Mouse (Mus musculus) gastrocnemius, adult 2 months (tissue): Measurements from ENCODE around the gene Abcb6. TPM values are rescaled to one million over a fixed set of nuclear protein-coding genes. Genes with fewer than 3 reads are reported as not detected.

ENCODE experiments used
- DNase-seq: peaks from one replicate; pipeline ENCODE4 v3.0.0; 2022
- H3K27ac ChIP-seq: fragments of 200-600 bp; 2 replicates; pipeline ENCODE4 v1.8.1; 2022; ENCODE audit warnings: mild to moderate bottlenecking
- H3K4me3 ChIP-seq: fragments of 200-600 bp; 2 replicates; pipeline ENCODE4 v1.8.1; 2022; ENCODE audit warnings: mild to moderate bottlenecking, moderate library complexity
- CTCF ChIP-seq: fragments of 200-600 bp; IDR thresholded peaks from 2 replicates; pipeline ENCODE4 v1.8.1; 2022; ENCODE audit warnings: antibody characterized with exemption, mild to moderate bottlenecking, moderate library complexity
- intact Hi-C: fragments of 180-260 bp; cut with DNase I; formaldehyde crosslinking; loops from one replicate; pipeline ENCODE4 v1.15.1; 2025
- total RNA-seq, 2 experiments: library from RNA; stranded (reverse); gene quantifications; 2 replicates each; pipeline ENCODE4 v1.2.3; 2021

Abcb6 gene
- total RNA-seq, 2 experiments from 2014 or later = 18.9 to 20.4 TPM

GRCm38 (mm10) chr1:75168093-75168471, 12.1 kb downstream of the Abcb6 start:
- intact Hi-C loops = no loop called here
- Histone ChIP-seq H3K27ac (peak overlapping the region; percentile 100), H3K4me3 (peak overlapping the region; percentile 84)
- DNase-seq = no peak
- no peak for TF ChIP-seq CTCF

GRCm38 (mm10) chr1:75160256-75160617, 20.0 kb downstream of the Abcb6 start:
- TF ChIP-seq CTCF = no peak
- Histone ChIP-seq H3K27ac (no peak overlapping the region), H3K4me3 (no peak overlapping the region)
- no peak for DNase-seq
- intact Hi-C loops = no loop called here

DNA sequence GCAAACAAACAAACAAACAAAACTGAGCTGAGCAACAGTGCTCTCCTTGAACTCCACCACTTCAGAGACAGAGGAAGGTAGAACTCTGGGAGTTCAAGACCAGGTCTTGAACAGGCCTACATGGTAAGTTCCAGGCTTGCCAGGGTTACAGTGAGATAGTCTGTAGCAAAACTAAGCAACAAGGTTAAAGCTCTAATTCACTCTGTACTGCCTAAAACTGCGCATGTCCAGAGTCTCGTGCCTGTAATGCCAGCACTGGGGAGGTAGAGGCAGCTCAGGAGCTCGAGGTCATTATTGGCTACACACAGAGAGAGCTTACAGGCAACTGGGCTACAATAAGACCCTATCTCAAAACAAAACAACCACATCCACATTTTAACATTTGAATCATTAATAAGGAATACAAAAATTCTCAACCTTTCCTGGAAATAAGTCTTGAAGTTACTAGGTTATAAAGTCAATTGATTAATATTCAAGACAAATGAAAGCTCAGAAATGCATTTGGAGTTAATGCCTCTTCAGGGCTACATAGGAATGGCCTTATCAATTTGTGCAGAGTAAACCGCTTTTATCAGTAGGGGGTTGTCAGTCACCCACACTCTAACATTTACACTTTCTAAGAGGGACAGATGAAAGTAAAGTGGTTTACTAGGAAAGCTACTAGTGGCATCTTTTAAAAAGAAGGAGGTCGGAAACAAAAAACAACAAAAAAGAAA, 20.5 kb downstream of the Abcb6 start:
- intact Hi-C loops = no loop called here

DNA sequence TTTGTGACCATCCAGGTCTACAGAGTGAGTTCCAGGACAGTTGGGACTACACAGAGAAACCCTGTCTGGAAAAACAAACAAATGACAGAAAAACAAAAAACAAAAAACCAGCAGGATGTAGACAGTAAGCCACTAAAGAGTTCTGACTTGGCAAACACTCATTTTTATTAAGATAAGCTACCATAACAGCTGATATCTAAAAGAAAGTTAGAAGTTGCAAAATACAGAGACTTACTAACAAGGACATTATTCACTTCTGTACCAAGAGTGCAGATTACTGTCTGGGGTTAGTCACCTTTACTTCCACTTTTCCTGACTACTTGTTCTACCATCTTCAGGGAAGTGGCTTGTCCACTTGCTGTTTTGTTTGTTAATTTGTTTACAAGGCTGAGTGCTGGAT, 21.2 kb downstream of the Abcb6 start:
- Histone ChIP-seq H3K4me3 (no peak overlapping the region), H3K27ac (no peak overlapping the region)
- intact Hi-C loops = no loop called here
- no peak for TF ChIP-seq CTCF
- no peak for DNase-seq

More for the DNA sequence above, 20.5 kb downstream of the Abcb6 start:
- DNase-seq = no peak
- TF ChIP-seq CTCF = no peak
- H3K27ac ChIP-seq = no peak overlapping the region
- H3K4me3 ChIP-seq = no peak overlapping the region

DNA sequence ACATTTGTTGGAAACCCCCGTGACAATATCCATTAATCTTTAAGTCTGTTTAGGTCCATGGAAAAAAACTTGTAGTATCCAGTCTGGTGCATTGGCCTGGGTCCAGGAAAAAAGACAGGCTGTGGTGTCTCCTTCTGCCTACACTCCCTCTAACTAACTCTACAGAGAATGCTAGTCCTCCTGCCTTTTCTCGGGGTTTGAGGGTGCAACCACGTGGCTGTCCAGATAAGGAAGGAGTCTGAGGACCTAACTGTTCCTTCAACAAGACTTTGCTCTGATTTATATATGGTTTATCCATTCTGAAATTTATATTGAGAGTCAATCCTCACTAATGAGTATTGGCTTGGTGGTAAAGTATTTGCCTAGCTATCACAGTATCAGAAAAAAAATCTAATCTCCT, 24.4 kb downstream of the Abcb6 start:
- Histone ChIP-seq H3K4me3 (no peak overlapping the region), H3K27ac (no peak overlapping the region)
- no peak for DNase-seq
- no peak for TF ChIP-seq CTCF
- intact Hi-C loops = no loop called here

- no peak overlapping the region for H3K27ac ChIP-seq
- intact Hi-C loops = no loop called here
- no peak overlapping the region for H3K4me3 ChIP-seq
- no peak for TF ChIP-seq CTCF
- no peak for DNase-seq
These were observed 31.5 kb downstream of the Abcb6 start for GRCm38 (mm10) chr1:75148727-75149126.

GRCm38 (mm10) chr1:75147411-75148135, 32.6 kb downstream of the Abcb6 start:
- DNase-seq = no peak
- intact Hi-C loops = no loop called here
- no peak overlapping the region for H3K4me3 ChIP-seq
- H3K27ac ChIP-seq = no peak overlapping the region
- no peak for TF ChIP-seq CTCF

DNA sequence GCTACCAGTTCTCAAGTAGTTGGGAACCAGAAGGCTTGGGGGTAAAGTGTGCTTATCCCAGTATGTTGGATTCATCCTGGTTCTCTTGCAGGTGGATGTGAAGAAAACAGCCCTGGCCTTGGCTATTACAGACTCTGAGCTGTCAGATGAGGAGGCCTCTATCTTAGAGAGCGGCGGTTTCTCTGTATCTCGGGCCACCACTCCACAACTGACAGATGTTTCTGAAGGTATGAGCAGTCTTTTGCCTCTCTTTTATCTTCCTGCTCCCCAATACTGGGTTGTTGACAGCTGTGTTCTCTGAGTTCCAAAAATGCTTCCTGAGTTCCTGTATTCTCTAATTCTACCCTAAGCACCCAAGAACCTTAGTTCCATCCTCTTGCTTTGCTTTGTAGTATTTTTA, 34.6 kb downstream of the Abcb6 start:
- intact Hi-C loops = no loop called here
- H3K4me3 ChIP-seq = no peak overlapping the region
- no peak for TF ChIP-seq CTCF
- no peak overlapping the region for H3K27ac ChIP-seq
- DNase-seq = no peak

GRCm38 (mm10) chr1:75142301-75143261, 37.6 kb downstream of the Abcb6 start, which contains the start of the genes Cnppd1 and Retreg2:
Cnppd1 (minus strand) TSS chr1:75142711.
Retreg2 (plus strand) TSS chr1:75142778.
- H3K4me3 ChIP-seq = peak within 1 kb of the TSS; percentile 96
- peak; percentile 72 for TF ChIP-seq CTCF
- DNase-seq = peak; percentile 98
- intact Hi-C loops = no loop called here
- H3K27ac ChIP-seq = peak within 1 kb of the TSS; percentile 98

DNA sequence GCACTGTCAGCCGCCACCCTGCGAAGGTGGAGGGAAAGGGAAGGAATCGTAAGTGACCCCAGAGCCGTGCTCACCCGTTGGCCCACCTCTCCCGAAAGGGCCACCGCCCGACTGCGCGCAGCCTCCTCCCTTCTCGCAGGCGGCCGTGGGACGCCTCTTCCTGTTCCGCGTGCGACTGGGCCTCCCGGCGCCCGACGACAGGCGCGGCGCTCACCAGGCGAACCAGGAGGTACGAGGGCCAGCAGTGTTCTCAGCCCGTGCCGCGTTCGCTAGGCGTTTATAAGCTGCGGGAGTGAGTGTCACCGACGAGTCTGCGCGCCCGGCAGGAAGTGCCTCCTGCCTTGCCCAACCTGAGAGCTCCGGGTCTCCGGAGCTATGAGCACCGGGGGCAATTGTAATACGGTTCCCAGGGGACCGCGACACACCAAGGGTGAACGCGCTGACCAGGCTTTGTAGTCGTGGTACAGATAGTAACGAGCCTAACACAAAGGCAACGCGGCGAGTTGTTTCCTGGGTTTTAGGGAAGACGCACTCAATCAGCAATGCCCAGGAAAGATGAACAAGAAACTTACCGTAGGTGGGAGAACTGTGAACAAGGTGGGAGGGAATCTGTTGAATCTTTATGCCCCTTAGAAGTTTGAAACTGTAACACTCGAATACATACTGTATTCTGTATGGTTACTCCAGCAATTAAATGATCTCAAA, 38.6 kb downstream of the Abcb6 start:
- Histone ChIP-seq H3K27ac (peak overlapping the region; percentile 98), H3K4me3 (peak overlapping the region; percentile 96)
- intact Hi-C loops = no loop called here
- no peak for TF ChIP-seq CTCF
- DNase-seq = peak; percentile 82

GRCm38 (mm10) chr1:75140601-75141190, 39.5 kb downstream of the Abcb6 start:
- H3K4me3 ChIP-seq = peak overlapping the region; percentile 96
- DNase-seq = no peak
- peak overlapping the region; percentile 98 for H3K27ac ChIP-seq
- intact Hi-C loops = no loop called here
- no peak for TF ChIP-seq CTCF

DNA sequence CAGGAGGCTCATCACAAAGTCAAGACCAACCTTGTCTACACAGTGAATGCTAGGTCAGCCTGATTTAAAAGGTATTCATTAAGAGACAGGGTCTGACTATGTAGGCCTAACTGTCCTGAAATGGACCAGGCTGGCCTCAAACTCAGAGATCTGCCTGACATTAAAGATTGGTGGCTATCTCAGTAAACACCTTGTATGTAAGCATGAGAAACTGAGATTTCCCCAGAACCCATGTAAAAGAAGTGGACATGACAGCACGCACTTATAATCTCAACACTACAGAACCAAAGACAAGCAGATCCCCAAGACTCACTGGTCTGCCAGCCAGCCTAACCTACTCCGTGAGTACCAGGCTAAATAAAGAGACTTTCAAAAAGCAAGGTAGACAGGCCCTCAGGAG, 41.7 kb downstream of the Abcb6 start:
- Histone ChIP-seq H3K27ac (no peak overlapping the region), H3K4me3 (no peak overlapping the region)
- no peak for DNase-seq
- TF ChIP-seq CTCF = no peak
- intact Hi-C loops = no loop called here
